Mouse (Mus musculus) adrenal gland, postnatal 36 days (tissue): ENCODE data around the gene Gse1. TPM values are rescaled to one million over a fixed set of nuclear protein-coding genes. Genes with fewer than 3 reads are reported as not detected.
A peak's percentile ranks its signal among the peaks of the same experiment; 100 is the strongest.

Experiments used
- DNase-seq, 2 experiments: peaks; one replicate each; pipeline ENCODE4 v3.0.0; 2021; ENCODE audit warnings: mixed read lengths in 1 of 2
- total RNA-seq, 2 experiments: library from RNA; stranded (reverse); gene quantifications; 2 replicates each; pipeline ENCODE4 v1.2.3; 2021

The Gse1 gene
- total RNA-seq, 2 experiments from 2014 or later, result 25.9 to 30.2 TPM

GRCm38 (mm10) chr8:120403606-120404269 is 175.5 kb downstream of the Gse1 start:
- no peak for DNase-seq

GRCm38 (mm10) chr8:120404609-120405036 is 176.4 kb downstream of the Gse1 start:
- DNase-seq, result peak; percentile 67 to 77

GRCm38 (mm10) chr8:120406008-120406632 is 177.9 kb downstream of the Gse1 start:
- DNase-seq, result no peak

GRCm38 (mm10) chr8:120407701-120408240 is 179.5 kb downstream of the Gse1 start:
- DNase-seq, result peak in 1 of 2 experiments; percentile 47

GRCm38 (mm10) chr8:120408241-120409215 is 180.3 kb downstream of the Gse1 start:
- no peak for DNase-seq

GRCm38 (mm10) chr8:120409371-120410013 is 181.2 kb downstream of the Gse1 start:
- peak in 1 of 2 experiments; percentile 34 for DNase-seq

- no peak for DNase-seq
Measured at GRCm38 (mm10) chr8:120411059-120411458, 182.8 kb downstream of the Gse1 start.

- DNase-seq, result no peak
Measured at GRCm38 (mm10) chr8:120411862-120412261, 183.6 kb downstream of the Gse1 start.

- no peak for DNase-seq
Measured at GRCm38 (mm10) chr8:120412357-120412756, 184.1 kb downstream of the Gse1 start.

- DNase-seq, result no peak
Measured at GRCm38 (mm10) chr8:120412911-120413625, 184.8 kb downstream of the Gse1 start.

- no peak for DNase-seq
Measured at GRCm38 (mm10) chr8:120413626-120413988, 185.4 kb downstream of the Gse1 start.

- DNase-seq, result no peak
Measured at GRCm38 (mm10) chr8:120414216-120414615, 186.0 kb downstream of the Gse1 start.

GRCm38 (mm10) chr8:120415474-120415873 is 187.2 kb downstream of the Gse1 start:
- no peak for DNase-seq

- DNase-seq, result peak in 1 of 2 experiments; percentile 45
Measured at GRCm38 (mm10) chr8:120416173-120416521, 187.9 kb downstream of the Gse1 start.

- peak; percentile 67 to 79 for DNase-seq
Measured at GRCm38 (mm10) chr8:120416522-120417394, 188.5 kb downstream of the Gse1 start.

GRCm38 (mm10) chr8:120418188-120418587 is 189.9 kb downstream of the Gse1 start:
- no peak for DNase-seq

- no peak for DNase-seq
Measured at GRCm38 (mm10) chr8:120419675-120420074, 191.4 kb downstream of the Gse1 start.

- DNase-seq, result no peak
Measured at GRCm38 (mm10) chr8:120420226-120420625, 192.0 kb downstream of the Gse1 start.

GRCm38 (mm10) chr8:120421638-120422037 is 193.4 kb downstream of the Gse1 start:
- DNase-seq, result peak; percentile 73

- DNase-seq, result peak; percentile 59 to 70
Measured at GRCm38 (mm10) chr8:120422236-120422635, 194.0 kb downstream of the Gse1 start.
